Mouse (Mus musculus): ENCODE measurements around the gene Ovol1.

The Ovol1 gene

GRCm38 (mm10) chr19:5518721-5519120 is 41.7 kb downstream of the Ovol1 start:
- in situ Hi-C loops (cut with MboI): no loop called here

- in situ Hi-C loops (cut with MboI): no loop called here
Measured at GRCm38 (mm10) chr19:5516906-5517505, 43.4 kb downstream of the Ovol1 start.

GRCm38 (mm10) chr19:5515840-5516777 is 44.3 kb downstream of the Ovol1 start:
- in situ Hi-C loops (cut with MboI): no loop called here

- in situ Hi-C loops (cut with MboI): no loop called here
Measured at GRCm38 (mm10) chr19:5513005-5513349, 47.5 kb downstream of the Ovol1 start.

- in situ Hi-C loops (cut with MboI): no loop called here
Measured at GRCm38 (mm10) chr19:5512091-5513004, 48.1 kb downstream of the Ovol1 start.

GRCm38 (mm10) chr19:5511074-5511632 is 49.3 kb downstream of the Ovol1 start:
- in situ Hi-C loops (cut with MboI): no loop called here

- in situ Hi-C loops (cut with MboI): no loop called here
Measured at GRCm38 (mm10) chr19:5510031-5511026, 50.1 kb downstream of the Ovol1 start, which contains the start of gene Snx32. Gene Snx32 (minus strand): TSS chr19:5510538.

GRCm38 (mm10) chr19:5503687-5504086 is 56.8 kb downstream of the Ovol1 start, which contains the start of gene 1700020D05Rik:
Gene 1700020D05Rik (minus strand): TSS chr19:5503787.
- in situ Hi-C loops (cut with MboI): no loop called here

- in situ Hi-C loops (cut with MboI): no loop called here
Measured at GRCm38 (mm10) chr19:5500330-5500875, 60.0 kb downstream of the Ovol1 start.

Data from mature B cell (primary cell).